Mouse (Mus musculus) intestine, embryonic 14.5 days (tissue): ENCODE measurements around the gene Lcorl. TPM values are rescaled to one million over a fixed set of nuclear protein-coding genes. Genes with fewer than 3 reads are reported as not detected.
A peak's percentile ranks its signal among the peaks of the same experiment; 100 is the strongest.
"Not testable (repeated sequence)": the region's sequence is repeated elsewhere in the genome, so short reads cannot be mapped to it uniquely, and the experiment has no call there.

ENCODE experiments used
- ATAC-seq: fragments of 200-750 bp; cut with Nextera tagmentation; replicated peaks from 2 replicates; pipeline ENCODE4 v1.8.0; 2017; ENCODE audit warnings: low read depth, moderate number of reproducible peaks, moderate TSS enrichment, moderate library complexity; ENCODE audit not compliant: low FRiP score, low TSS enrichment
- DNase-seq: peaks from one replicate; pipeline ENCODE4 v3.0.0-alpha.2; 2018; ENCODE audit warnings: low spot score
- H3K27ac ChIP-seq: fragments of 300-500 bp; sonication (generic); 2 replicates; pipeline ENCODE4 v1.5.1; 2014; ENCODE audit warnings: low read depth, mild to moderate bottlenecking, control low read depth
- H3K27me3 ChIP-seq: fragments of 300-500 bp; sonication (generic); replicated peaks from 2 replicates; pipeline ENCODE4 v1.6.1; 2014; ENCODE audit warnings: low read length, control low read depth; ENCODE audit not compliant: control insufficient read depth, insufficient read depth
- H3K36me3 ChIP-seq: fragments of 300-500 bp; sonication (generic); 2 replicates; pipeline ENCODE4 v1.6.1; 2014; ENCODE audit warnings: low read length, control low read depth; ENCODE audit not compliant: control insufficient read depth, insufficient read depth
- H3K4me1 ChIP-seq: fragments of 300-500 bp; sonication (generic); replicated peaks from 2 replicates; pipeline ENCODE4 v1.6.1; 2014; ENCODE audit warnings: low read length, control low read depth, mixed read lengths; ENCODE audit not compliant: control insufficient read depth, insufficient read depth
- H3K4me2 ChIP-seq: fragments of 300-500 bp; sonication (generic); 2 replicates; pipeline ENCODE4 v1.6.1; 2014; ENCODE audit warnings: low read length
- H3K4me3 ChIP-seq: fragments of 300-500 bp; sonication (generic); 2 replicates; pipeline ENCODE4 v1.5.1; 2014; ENCODE audit warnings: low read depth, low read length, control low read depth, mixed read lengths
- H3K9ac ChIP-seq: fragments of 300-500 bp; sonication (generic); 2 replicates; pipeline ENCODE4 v1.6.1; 2014; ENCODE audit warnings: mild to moderate bottlenecking, low read length
- H3K9me3 ChIP-seq: fragments of 300-500 bp; sonication (generic); 2 replicates; pipeline ENCODE4 v1.6.1; 2016; ENCODE audit warnings: low read length, control low read depth; ENCODE audit not compliant: control insufficient read depth
- WGBS: fragments of 180-500 bp; shearing (Covaris S2); extraction: QIAGEN DNeasy Blood & Tissue Kit; methylation state at CpG from one replicate; pipeline ENCODE4 v1.1.7; 2014; 5-methylcytosine and 5-hydroxymethylcytosine counted together
- polyA plus RNA-seq: library from polyadenylated mRNA; unstranded; fragments of >200 nt; fragmentation: Nextera tagmentation; extraction: Ambion mirVana; gene quantifications from 2 replicates; pipeline ENCODE4 v1.2.1, GENCODE M21; 2014

Lcorl gene
- polyA plus RNA-seq, 1 experiment from 2014 or later = 33.5 TPM

- peak within 1 kb of the TSS; percentile 77 for H3K4me3 ChIP-seq
- DNase-seq = peak; percentile 100
- H3K27ac ChIP-seq = peak within 1 kb of the TSS; percentile 87
- 0% methylated on average over 66 of the region's 66 CpGs for WGBS
- H3K27me3 ChIP-seq = no peaks in the 10 kb centered on the region
- peak within 1 kb of the TSS; percentile 75 for H3K4me2 ChIP-seq
- peak; percentile 100 for ATAC-seq
- peaks cover 18% of the 10 kb centered on the region; the same call in 1 of the 2 replicates for H3K36me3 ChIP-seq
- H3K4me1 ChIP-seq = peaks cover 9% of the 10 kb centered on the region
- H3K9me3 ChIP-seq = no peaks in the 10 kb centered on the region
- H3K9ac ChIP-seq = peak within 1 kb of the TSS; percentile 77
Measured at GRCm38 (mm10) chr5:45669598-45670279, 187.7 kb downstream of the Lcorl start, which contains the start of gene Ncapg. Ncapg (plus strand) TSS chr5:45669919.

- peak overlapping the region; percentile 77 for H3K27ac ChIP-seq
- H3K27me3 ChIP-seq = no peaks in the 10 kb centered on the region
- H3K9ac ChIP-seq = peak overlapping the region; percentile 59
- peaks cover 16% of the 10 kb centered on the region; the same call in 1 of the 2 replicates for H3K36me3 ChIP-seq
- H3K4me3 ChIP-seq = peak overlapping the region; percentile 77
- H3K9me3 ChIP-seq = no peaks in the 10 kb centered on the region
- WGBS = under 1% methylated on average over 27 of the region's 27 CpGs
- H3K4me2 ChIP-seq = peak overlapping the region; percentile 75
- peaks cover 9% of the 10 kb centered on the region for H3K4me1 ChIP-seq
- ATAC-seq (peak; percentile 77), DNase-seq (no peak)
Measured at GRCm38 (mm10) chr5:45669234-45669597, 188.2 kb downstream of the Lcorl start.

- peak overlapping the region; percentile 77; the same call in 1 of the 2 replicates for H3K27ac ChIP-seq
- H3K4me3 ChIP-seq = peak overlapping the region; percentile 77
- peaks cover 16% of the 10 kb centered on the region; the same call in 1 of the 2 replicates for H3K36me3 ChIP-seq
- peak overlapping the region; percentile 59 for H3K9ac ChIP-seq
- no peaks in the 10 kb centered on the region for H3K27me3 ChIP-seq
- ATAC-seq (peak; percentile 9; the same call in 1 of the 2 replicates), DNase-seq (no peak)
- H3K9me3 ChIP-seq = no peaks in the 10 kb centered on the region
- WGBS = 2% methylated on average over 3 of the region's 3 CpGs
- peak overlapping the region; percentile 75 for H3K4me2 ChIP-seq
- peaks cover 9% of the 10 kb centered on the region for H3K4me1 ChIP-seq
Measured at GRCm38 (mm10) chr5:45668831-45669230, 188.6 kb downstream of the Lcorl start.

- Histone ChIP-seq H3K9me3 (no peaks in the 10 kb centered on the region), H3K9ac (no peak overlapping the region), H3K4me2 (peak overlapping the region; percentile 75), H3K36me3 (peaks cover 11% of the 10 kb centered on the region; the same call in 1 of the 2 replicates), H3K27ac (no peak overlapping the region), H3K27me3 (no peaks in the 10 kb centered on the region), H3K4me3 (no peak overlapping the region), H3K4me1 (peaks cover 9% of the 10 kb centered on the region)
- ATAC-seq = no peak
- WGBS = 35% methylated on average over 3 of the region's 3 CpGs
- no peak for DNase-seq
Measured at GRCm38 (mm10) chr5:45668324-45668723, 189.1 kb downstream of the Lcorl start.

GRCm38 (mm10) chr5:45658406-45658805 is 199.0 kb downstream of the Lcorl start:
- DNase-seq, H3K27me3 ChIP-seq, H3K4me2 ChIP-seq, H3K9me3 ChIP-seq, ATAC-seq, H3K36me3 ChIP-seq, H3K9ac ChIP-seq, H3K4me3 ChIP-seq, H3K4me1 ChIP-seq, H3K27ac ChIP-seq: not testable (repeated sequence)
- 95% methylated on average over 13 of the region's 13 CpGs for WGBS

GRCm38 (mm10) chr5:45651026-45651703 is 206.2 kb downstream of the Lcorl start:
- Histone ChIP-seq H3K4me1 (no peaks in the 10 kb centered on the region), H3K27me3 (no peaks in the 10 kb centered on the region), H3K9ac (no peak overlapping the region), H3K4me3 (no peak overlapping the region), H3K4me2 (no peak overlapping the region), H3K9me3 (no peaks in the 10 kb centered on the region), H3K36me3 (no peaks in the 10 kb centered on the region), H3K27ac (no peak overlapping the region)
- DNase-seq = no peak
- WGBS = 72% methylated on average over 2 of the region's 2 CpGs
- ATAC-seq = no peak

Other genes with a start within 250 kb of the Lcorl start
- 5.0 and 5.8 TPM in 2 replicates for gene Fam184b, start 218.0 kb downstream of the Lcorl start, polyA plus RNA-seq
- gene Ncapg, start 187.7 kb downstream of the Lcorl start, polyA plus RNA-seq = 52.3 and 56.1 TPM in 2 replicates